Mouse (Mus musculus) forebrain, embryonic 15.5 days (tissue): ENCODE data around the gene Mrps25. TPM values are rescaled to one million over a fixed set of nuclear protein-coding genes. Genes with fewer than 3 reads are reported as not detected.

ENCODE experiments used
- ATAC-seq: fragments of 200-750 bp; cut with Nextera tagmentation; replicated peaks from 2 replicates; pipeline ENCODE4 v1.8.0; 2017; ENCODE audit warnings: mild to moderate bottlenecking, moderate TSS enrichment, moderate library complexity
- H3K27ac ChIP-seq: fragments of 300-500 bp; sonication (generic); replicated peaks from 2 replicates; pipeline ENCODE4 v1.5.1; 2015; ENCODE audit warnings: mild to moderate bottlenecking, inconsistent platforms
- H3K27me3 ChIP-seq: fragments of 300-500 bp; sonication (generic); 2 replicates; pipeline ENCODE4 v1.6.1; 2015; ENCODE audit warnings: inconsistent platforms
- H3K36me3 ChIP-seq: fragments of 300-500 bp; sonication (generic); 2 replicates; pipeline ENCODE4 v1.6.1; 2015; ENCODE audit warnings: mild to moderate bottlenecking, inconsistent platforms
- H3K4me1 ChIP-seq: fragments of 300-500 bp; sonication (generic); 2 replicates; pipeline ENCODE4 v1.6.1; 2015; ENCODE audit warnings: inconsistent platforms
- H3K4me2 ChIP-seq: fragments of 300-500 bp; sonication (generic); replicated peaks from 2 replicates; pipeline ENCODE4 v1.6.1; 2015; ENCODE audit warnings: mild to moderate bottlenecking, inconsistent platforms
- H3K4me3 ChIP-seq: fragments of 300-500 bp; sonication (generic); 2 replicates; pipeline ENCODE4 v1.5.1; 2015; ENCODE audit warnings: mild to moderate bottlenecking, inconsistent platforms
- H3K9ac ChIP-seq: fragments of 300-500 bp; sonication (generic); replicated peaks from 2 replicates; pipeline ENCODE4 v1.6.1; 2015; ENCODE audit warnings: mild to moderate bottlenecking, inconsistent platforms
- H3K9me3 ChIP-seq: fragments of 300-500 bp; sonication (generic); 2 replicates; pipeline ENCODE4 v1.6.1; 2016; ENCODE audit warnings: inconsistent platforms
- WGBS: fragments of 180-500 bp; shearing (Covaris S2); methylation state at CpG from one replicate; pipeline ENCODE4 v1.1.7; 2015; ENCODE audit warnings: mixed read lengths; 5-methylcytosine and 5-hydroxymethylcytosine counted together
- polyA plus RNA-seq: library from polyadenylated mRNA; unstranded; fragments of >200 nt; fragmentation: Nextera tagmentation; extraction: Ambion mirVana; gene quantifications from 2 replicates; pipeline ENCODE4 v1.2.1, GENCODE M21; 2015

Gene Mrps25
- 58.5 and 63.2 TPM in 2 replicates for polyA plus RNA-seq

GRCm38 (mm10) chr6:92183621-92184131, at the start of gene Mrps25:
TSS of gene Mrps25 (minus strand) at chr6:92184033.
- Histone ChIP-seq H3K36me3 (peaks cover 28% of the 10 kb centered on the region), H3K4me3 (peak within 1 kb of the TSS; percentile 54), H3K9me3 (no peaks in the 10 kb centered on the region), H3K9ac (peak within 1 kb of the TSS; percentile 57), H3K4me2 (peak within 1 kb of the TSS; percentile 66), H3K27ac (peak within 1 kb of the TSS; percentile 75), H3K27me3 (no peaks in the 10 kb centered on the region), H3K4me1 (peaks cover 17% of the 10 kb centered on the region)
- peak; percentile 95 for ATAC-seq
- 0% methylated on average over 42 of the region's 42 CpGs for WGBS

- H3K4me1 ChIP-seq = no peaks in the 10 kb centered on the region
- no peaks in the 10 kb centered on the region for H3K36me3 ChIP-seq
- no peaks in the 10 kb centered on the region for H3K27me3 ChIP-seq
- ATAC-seq = no peak
- H3K9ac ChIP-seq = no peak overlapping the region
- 77% methylated on average over 4 of the region's 4 CpGs for WGBS
- no peak overlapping the region for H3K27ac ChIP-seq
- H3K9me3 ChIP-seq = no peaks in the 10 kb centered on the region
- H3K4me3 ChIP-seq = no peak overlapping the region
- no peak overlapping the region for H3K4me2 ChIP-seq
Observed at GRCm38 (mm10) chr6:92231762-92232161, 47.9 kb upstream of the Mrps25 start.

GRCm38 (mm10) chr6:92231356-92231755, 47.5 kb upstream of the Mrps25 start:
- Histone ChIP-seq H3K27ac (no peak overlapping the region), H3K4me2 (no peak overlapping the region), H3K9me3 (no peaks in the 10 kb centered on the region), H3K4me3 (no peak overlapping the region), H3K36me3 (no peaks in the 10 kb centered on the region), H3K4me1 (no peaks in the 10 kb centered on the region), H3K27me3 (no peaks in the 10 kb centered on the region), H3K9ac (no peak overlapping the region)
- 46% methylated on average over 1 of the region's 1 CpGs for WGBS
- ATAC-seq = no peak

- 83% methylated on average over 2 of the region's 2 CpGs for WGBS
- no peak overlapping the region for H3K27ac ChIP-seq
Observed at GRCm38 (mm10) chr6:92229586-92229985, 45.8 kb upstream of the Mrps25 start.

GRCm38 (mm10) chr6:92229103-92229502, 45.3 kb upstream of the Mrps25 start:
- H3K4me3 ChIP-seq = no peak overlapping the region
- H3K4me2 ChIP-seq = no peak overlapping the region
- no peak overlapping the region for H3K27ac ChIP-seq
- no peaks in the 10 kb centered on the region for H3K9me3 ChIP-seq
- H3K9ac ChIP-seq = no peak overlapping the region
- no peaks in the 10 kb centered on the region for H3K4me1 ChIP-seq
- no peaks in the 10 kb centered on the region for H3K36me3 ChIP-seq
- H3K27me3 ChIP-seq = no peaks in the 10 kb centered on the region
- no peak for ATAC-seq

More at GRCm38 (mm10) chr6:92229586-92229985, 45.8 kb upstream of the Mrps25 start:
- Histone ChIP-seq H3K4me2 (no peak overlapping the region), H3K9ac (no peak overlapping the region), H3K4me3 (no peak overlapping the region), H3K4me1 (no peaks in the 10 kb centered on the region), H3K9me3 (no peaks in the 10 kb centered on the region), H3K27me3 (no peaks in the 10 kb centered on the region), H3K36me3 (no peaks in the 10 kb centered on the region)
- no peak for ATAC-seq

- Histone ChIP-seq H3K4me1 (no peaks in the 10 kb centered on the region), H3K9ac (no peak overlapping the region), H3K36me3 (no peaks in the 10 kb centered on the region), H3K9me3 (no peaks in the 10 kb centered on the region; the same call in 1 of the 2 replicates), H3K4me2 (no peak overlapping the region), H3K4me3 (no peak overlapping the region), H3K27ac (no peak overlapping the region), H3K27me3 (no peaks in the 10 kb centered on the region)
- no peak for ATAC-seq
- 85% methylated on average over 1 of the region's 1 CpGs for WGBS
Observed at GRCm38 (mm10) chr6:92224981-92225380, 41.1 kb upstream of the Mrps25 start.

- no peaks in the 10 kb centered on the region for H3K36me3 ChIP-seq
- WGBS = 82% methylated on average over 3 of the region's 3 CpGs
- H3K9ac ChIP-seq = no peak overlapping the region
- no peaks in the 10 kb centered on the region; the same call in 1 of the 2 replicates for H3K9me3 ChIP-seq
- H3K4me2 ChIP-seq = no peak overlapping the region
- no peak overlapping the region for H3K4me3 ChIP-seq
- no peak for ATAC-seq
- no peaks in the 10 kb centered on the region for H3K27me3 ChIP-seq
- H3K27ac ChIP-seq = no peak overlapping the region
- H3K4me1 ChIP-seq = no peaks in the 10 kb centered on the region
Observed at GRCm38 (mm10) chr6:92222021-92222420, 38.2 kb upstream of the Mrps25 start.

GRCm38 (mm10) chr6:92221604-92222003, 37.8 kb upstream of the Mrps25 start:
- Histone ChIP-seq H3K36me3 (no peaks in the 10 kb centered on the region), H3K9ac (no peak overlapping the region), H3K4me2 (no peak overlapping the region), H3K27me3 (no peaks in the 10 kb centered on the region), H3K9me3 (no peaks in the 10 kb centered on the region; the same call in 1 of the 2 replicates), H3K4me3 (no peak overlapping the region), H3K27ac (no peak overlapping the region), H3K4me1 (no peaks in the 10 kb centered on the region)
- WGBS = 85% methylated on average over 6 of the region's 6 CpGs
- no peak for ATAC-seq

- Histone ChIP-seq H3K4me1 (peaks cover 5% of the 10 kb centered on the region), H3K9ac (no peak overlapping the region), H3K27ac (no peak overlapping the region), H3K4me2 (no peak overlapping the region), H3K36me3 (no peaks in the 10 kb centered on the region), H3K4me3 (no peak overlapping the region), H3K27me3 (no peaks in the 10 kb centered on the region), H3K9me3 (no peaks in the 10 kb centered on the region; the same call in 1 of the 2 replicates)
- no peak for ATAC-seq
- 39% methylated on average over 3 of the region's 3 CpGs for WGBS
Observed at GRCm38 (mm10) chr6:92219445-92219844, 35.6 kb upstream of the Mrps25 start.

GRCm38 (mm10) chr6:92214773-92215449, 31.1 kb upstream of the Mrps25 start, which contains the start of gene Rbsn:
TSS of gene Rbsn (minus strand) at chr6:92214925.
- 9% methylated on average over 35 of the region's 35 CpGs for WGBS
- Histone ChIP-seq H3K9me3 (no peaks in the 10 kb centered on the region), H3K4me3 (peak within 1 kb of the TSS; percentile 95), H3K36me3 (peaks cover 9% of the 10 kb centered on the region), H3K27ac (peak within 1 kb of the TSS; percentile 92), H3K27me3 (no peaks in the 10 kb centered on the region), H3K9ac (peak within 1 kb of the TSS; percentile 94), H3K4me2 (peak within 1 kb of the TSS; percentile 86), H3K4me1 (peaks cover 13% of the 10 kb centered on the region)
- peak; percentile 98 for ATAC-seq

GRCm38 (mm10) chr6:92214055-92214772, 30.4 kb upstream of the Mrps25 start:
- under 1% methylated on average over 48 of the region's 48 CpGs for WGBS

GRCm38 (mm10) chr6:92199414-92199813, 15.6 kb upstream of the Mrps25 start:
- Histone ChIP-seq H3K4me2 (no peak overlapping the region), H3K4me1 (no peaks in the 10 kb centered on the region), H3K4me3 (no peak overlapping the region), H3K36me3 (peaks cover 71% of the 10 kb centered on the region), H3K9ac (no peak overlapping the region), H3K27me3 (no peaks in the 10 kb centered on the region), H3K27ac (no peak overlapping the region), H3K9me3 (no peaks in the 10 kb centered on the region)
- 97% methylated on average over 8 of the region's 8 CpGs for WGBS
- ATAC-seq = no peak

More at GRCm38 (mm10) chr6:92214055-92214772, 30.4 kb upstream of the Mrps25 start:
- Histone ChIP-seq H3K27ac (peak overlapping the region; percentile 92), H3K27me3 (no peaks in the 10 kb centered on the region), H3K9ac (peak overlapping the region; percentile 94), H3K4me3 (peak overlapping the region; percentile 95), H3K4me2 (peak overlapping the region; percentile 86), H3K9me3 (no peaks in the 10 kb centered on the region), H3K36me3 (peaks cover 16% of the 10 kb centered on the region), H3K4me1 (peaks cover 13% of the 10 kb centered on the region)
- ATAC-seq = peak; percentile 84
